Mouse (Mus musculus) gastrocnemius, postnatal 4 days (tissue): ENCODE results near the gene Emg1. TPM values are rescaled to one million over a fixed set of nuclear protein-coding genes. Genes with fewer than 3 reads are reported as not detected.
"Not testable (repeated sequence)": the region's sequence is repeated elsewhere in the genome, so short reads cannot be mapped to it uniquely, and the experiment has no call there.

Experiments
- DNase-seq, 2 experiments: peaks; one replicate each; pipeline ENCODE4 v3.0.0; 2021 to 2022; ENCODE audit warnings: low spot score in 2 of 2, mixed read lengths in 2 of 2
- total RNA-seq, 2 experiments: library from RNA; stranded (reverse); gene quantifications; 2 replicates each; pipeline ENCODE4 v1.2.3; 2021

Gene Emg1
- total RNA-seq, 2 experiments from 2014 or later: 71.0 to 82.6 TPM

DNA sequence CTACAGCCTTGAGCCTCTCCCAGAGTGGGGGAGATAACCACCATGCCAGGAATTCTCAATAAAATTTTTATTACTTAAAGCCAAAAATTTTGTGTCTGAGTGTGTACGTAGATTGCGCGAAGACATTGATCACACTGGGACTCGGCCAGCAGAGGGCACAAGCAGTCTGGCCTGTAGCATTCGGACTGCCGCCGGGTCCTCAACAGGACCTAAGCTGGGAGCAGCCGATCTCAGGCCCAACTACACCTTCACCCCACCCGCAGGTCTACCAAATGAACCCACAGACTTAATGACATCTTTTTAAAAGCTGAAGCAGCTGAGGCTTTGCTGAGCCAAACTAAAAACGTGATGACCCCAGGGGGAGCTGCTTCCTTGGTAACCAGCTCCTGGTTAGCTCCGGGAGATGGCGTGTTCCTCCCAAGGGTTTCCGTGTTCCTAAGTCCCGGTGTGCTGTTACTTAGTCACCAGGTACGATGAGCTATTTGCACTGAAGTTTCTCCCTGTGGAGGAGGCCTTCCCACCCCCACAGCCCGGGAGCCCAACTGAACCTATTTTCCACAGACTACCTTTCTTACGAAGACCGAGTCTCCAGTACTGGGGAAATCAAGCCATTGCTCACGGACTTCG is 5.0 kb upstream of the Emg1 start:
- no peak for DNase-seq

DNA sequence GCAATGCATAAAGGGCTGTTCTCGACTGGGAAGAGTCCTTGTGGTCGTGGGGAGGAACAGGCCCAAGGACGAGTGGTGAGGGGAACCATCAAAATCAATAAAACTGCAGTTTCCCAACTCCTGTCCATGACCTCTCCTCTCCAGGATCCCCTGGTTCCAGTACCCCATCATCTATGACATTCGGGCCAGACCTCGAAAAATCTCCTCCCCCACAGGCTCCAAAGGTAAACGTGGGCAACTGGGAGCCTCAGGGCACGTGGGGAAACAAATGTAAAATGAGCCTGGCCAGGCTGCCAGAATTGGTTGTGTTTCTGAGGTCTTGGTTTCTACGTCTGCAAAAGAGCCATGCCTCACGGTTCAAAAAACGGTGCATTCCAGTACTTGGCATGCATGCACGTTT is 940 bp upstream of the Emg1 start:
- DNase-seq: no peak

DNA sequence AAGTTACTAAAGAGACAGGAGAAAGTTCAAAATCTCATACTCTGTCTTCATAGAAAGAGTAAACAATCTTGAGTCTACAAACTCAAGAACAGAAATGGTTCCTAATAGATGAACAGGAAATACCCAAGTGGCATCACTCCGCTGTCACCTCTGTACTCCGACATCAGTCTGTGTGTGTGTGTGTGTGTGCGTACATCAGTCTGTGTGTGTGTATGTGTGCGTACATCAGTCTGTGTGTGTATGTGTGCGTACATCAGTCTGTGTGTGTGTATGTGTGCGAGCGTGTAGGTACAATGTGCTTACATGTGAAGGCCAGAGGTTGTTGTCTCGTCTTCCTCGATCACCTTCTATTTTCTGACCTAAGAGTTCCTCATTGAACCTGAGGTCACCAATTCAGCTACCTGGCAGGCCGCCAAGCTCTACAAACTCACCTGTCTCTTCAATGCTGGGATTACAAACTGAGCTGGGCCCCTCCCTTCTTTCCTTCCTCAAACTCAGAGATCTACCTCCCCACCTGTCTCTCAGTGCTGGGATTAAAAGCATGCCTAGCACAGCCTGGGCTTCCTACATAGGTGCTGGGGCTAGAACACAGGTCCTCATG is 3.6 kb downstream of the Emg1 start:
- no peak for DNase-seq

DNA sequence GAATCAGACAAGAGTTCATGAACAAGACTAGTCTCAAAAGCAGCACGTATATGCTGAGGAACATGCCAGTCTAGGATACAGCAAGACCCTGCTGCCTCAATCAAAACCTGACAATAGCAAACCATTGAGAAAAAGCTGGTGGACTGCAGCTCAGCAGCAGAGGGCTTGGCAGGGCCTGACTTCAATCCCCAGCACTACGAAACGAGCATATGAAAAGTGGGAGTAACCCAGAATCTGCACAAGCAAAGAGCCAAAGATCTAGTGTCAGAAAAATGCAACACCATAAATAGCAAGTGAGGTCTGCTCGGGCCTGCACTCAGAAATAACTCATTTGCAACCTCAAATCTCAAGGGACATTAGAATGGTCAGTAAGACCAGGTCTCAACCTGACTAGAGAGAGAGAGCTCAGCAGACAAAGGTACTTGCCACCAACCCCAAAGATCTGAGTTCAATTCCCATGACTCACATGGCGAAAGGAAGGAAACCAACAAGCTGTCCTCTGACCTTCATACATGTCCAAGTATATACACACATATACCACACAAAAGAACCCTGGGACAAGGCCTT is 5.8 kb downstream of the Emg1 start:
- no peak for DNase-seq

DNA sequence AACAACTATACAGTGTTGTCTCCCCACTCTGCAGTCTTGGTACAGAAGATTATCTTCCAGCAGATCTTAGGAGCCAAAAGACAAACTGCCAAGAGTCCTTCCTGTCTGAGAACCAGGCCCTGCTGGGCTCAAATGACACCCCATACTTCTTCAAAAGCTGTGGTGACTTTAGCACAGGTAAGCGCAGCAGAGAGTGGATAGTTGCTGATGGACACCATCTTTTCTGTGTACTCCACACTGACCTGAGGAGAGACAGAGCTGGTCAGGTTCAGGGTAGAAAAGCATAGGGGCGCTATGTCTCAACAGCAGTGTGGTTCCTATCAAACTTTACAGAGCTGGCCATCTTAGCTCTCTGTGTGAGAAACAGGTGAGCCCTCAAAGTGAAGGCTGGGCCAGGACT is 7.6 kb downstream of the Emg1 start:
- DNase-seq: no peak

DNA sequence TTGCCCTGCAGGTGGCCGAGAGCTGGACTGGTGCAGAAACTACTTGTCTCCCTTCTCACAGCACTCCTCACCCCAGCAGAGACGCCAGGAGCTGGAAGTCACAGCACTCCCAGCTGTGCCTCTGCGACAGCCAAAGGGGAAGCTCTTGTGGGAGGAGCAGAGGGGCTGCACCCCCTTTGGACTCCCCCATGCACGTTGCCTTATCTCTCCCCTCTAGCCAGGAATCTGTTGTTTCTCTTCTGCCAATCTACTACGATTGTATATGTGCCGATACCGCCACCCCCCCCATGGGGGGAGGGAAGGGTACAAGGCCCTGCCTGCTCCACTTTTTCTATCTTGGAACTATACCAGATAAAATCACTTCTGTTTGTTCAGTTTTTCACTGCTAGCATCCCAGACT is 8.2 kb downstream of the Emg1 start:
- peak in 1 of 2 experiments; percentile 15 for DNase-seq

DNA sequence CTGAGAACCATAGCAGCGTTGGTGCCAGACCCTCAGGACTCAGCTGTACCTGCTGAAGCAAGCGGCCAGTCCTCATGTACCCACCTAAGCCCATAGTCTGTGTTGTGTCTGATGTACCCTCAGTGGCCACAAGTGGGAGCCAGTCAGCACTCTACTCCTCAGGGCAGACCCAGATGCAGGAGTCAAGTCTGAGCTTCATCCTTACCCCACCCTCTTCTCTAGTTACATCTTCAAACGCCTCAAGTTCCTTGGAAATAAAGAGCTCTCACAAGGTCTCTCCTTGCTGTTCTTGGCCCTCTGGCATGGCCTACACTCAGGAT is 9.2 kb downstream of the Emg1 start:
- DNase-seq: peak; percentile 32 to 51

DNA sequence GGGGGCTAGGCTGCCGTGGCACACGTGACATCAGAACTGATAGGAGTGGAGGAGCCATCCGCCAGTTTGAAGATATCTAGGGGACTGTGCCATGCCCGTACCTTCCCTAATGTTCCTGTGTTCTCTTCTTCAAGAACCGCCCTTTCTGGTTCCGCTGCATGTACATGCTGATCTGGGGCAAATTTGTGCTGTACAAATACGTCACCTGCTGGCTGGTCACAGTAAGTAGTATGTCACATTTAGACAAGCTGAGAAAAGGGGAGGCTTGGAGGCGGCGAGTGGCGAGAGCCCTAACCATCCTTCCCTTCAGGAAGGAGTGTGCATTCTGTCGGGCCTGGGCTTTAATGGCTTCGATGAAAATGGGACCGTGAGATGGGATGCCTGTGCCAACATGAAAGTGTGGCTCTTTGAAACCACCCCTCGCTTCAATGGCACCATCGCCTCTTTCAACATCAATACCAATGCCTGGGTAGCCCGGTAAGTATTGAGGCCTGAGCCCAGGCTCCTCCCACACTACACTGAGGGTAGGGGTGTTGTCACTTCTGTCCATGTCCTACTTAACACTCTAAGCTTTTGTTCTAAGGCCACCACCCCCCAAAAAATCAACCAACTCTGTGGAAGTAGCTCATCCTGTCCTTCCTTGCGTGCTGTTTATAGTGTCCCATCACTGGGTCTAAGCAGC is 9.7 kb downstream of the Emg1 start:
- DNase-seq: no peak

DNA sequence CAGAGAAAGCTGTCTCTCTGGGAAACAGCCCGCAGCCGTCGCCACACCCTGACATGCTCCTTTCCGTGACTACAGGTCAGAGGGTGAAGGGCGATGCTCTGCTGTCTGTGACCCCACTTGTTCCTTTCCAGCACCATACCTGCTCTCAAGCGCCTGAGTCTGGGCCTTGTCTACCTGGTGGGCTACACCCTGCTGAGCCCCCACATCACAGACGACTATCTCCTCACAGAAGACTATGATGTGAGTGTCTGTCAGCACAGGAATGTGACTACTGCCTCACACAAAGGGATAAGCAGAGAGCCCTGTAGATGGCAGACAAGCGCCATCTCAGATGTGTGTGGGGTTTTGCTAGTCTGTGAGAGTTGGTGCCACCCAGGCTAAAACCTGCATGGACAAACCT is 10.6 kb downstream of the Emg1 start:
- DNase-seq: no peak

DNA sequence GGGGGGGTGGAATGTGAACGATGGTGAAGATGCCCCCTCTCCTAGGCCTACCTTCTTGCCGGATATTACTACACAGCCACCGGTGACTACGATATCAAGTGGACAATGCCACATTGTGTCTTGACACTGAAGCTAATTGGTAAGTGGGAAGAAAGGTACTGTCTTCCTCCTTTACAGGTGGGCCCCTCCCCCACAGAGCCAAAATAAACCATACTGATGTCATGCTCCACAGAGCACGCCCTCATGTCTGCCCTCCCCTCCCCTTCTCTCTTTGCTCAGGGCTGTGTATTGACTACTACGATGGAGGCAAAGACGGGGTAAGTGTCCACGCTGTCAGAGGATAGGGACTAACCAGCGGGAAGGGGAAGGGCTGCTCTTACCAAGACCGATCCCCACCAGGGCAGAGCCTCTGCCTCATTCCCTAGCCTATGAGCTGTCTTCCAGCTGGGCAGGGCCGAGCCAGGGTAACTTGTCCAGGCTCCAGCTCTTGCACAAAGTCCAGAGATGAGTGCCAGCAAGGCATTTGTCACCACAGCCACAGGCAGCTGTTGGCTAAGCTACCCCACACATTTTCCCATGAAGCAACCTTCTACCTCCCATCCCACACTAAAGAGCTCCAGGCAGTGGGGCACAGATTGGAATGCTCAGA is 11.9 kb downstream of the Emg1 start:
- DNase-seq: peak in 1 of 2 experiments; percentile 64

DNA sequence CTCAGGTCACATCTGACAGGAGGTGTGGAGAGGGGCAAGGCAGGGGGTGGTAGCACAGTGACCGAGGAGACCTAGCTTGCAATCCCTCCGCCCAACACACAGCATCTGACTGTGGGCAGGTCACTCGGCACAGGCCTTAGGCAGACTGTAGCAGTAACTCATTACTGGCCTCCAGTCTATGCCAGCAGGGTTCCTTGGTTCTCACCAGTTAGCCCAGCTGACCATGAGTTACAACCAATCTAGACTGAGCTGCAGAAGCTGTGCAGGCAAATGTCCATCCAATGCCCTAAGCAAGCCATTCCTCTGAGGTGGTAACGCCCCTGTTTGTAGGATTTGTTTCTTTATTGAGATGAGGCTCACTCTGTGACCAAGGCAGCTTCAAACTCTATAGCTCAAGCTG is 12.6 kb downstream of the Emg1 start:
- DNase-seq: no peak

DNA sequence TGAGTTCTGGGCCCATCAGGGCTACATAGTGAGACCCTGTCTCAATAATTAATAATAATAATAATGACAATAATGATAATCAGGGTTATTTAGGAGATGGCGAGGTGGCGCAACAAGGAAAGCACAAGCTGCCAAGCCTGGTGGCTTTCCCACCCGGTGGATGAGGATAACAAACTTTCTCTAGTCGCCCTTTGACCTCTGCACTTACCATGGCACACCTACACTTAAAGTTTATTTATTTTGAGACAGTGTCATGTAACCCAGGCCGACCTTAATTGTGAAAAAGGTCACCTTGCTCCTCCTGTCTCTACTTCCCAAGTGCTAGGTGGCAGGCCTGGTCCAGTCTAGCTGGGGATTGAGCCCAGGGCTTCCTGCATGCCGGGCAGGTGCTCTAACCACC is 13.2 kb downstream of the Emg1 start:
- no peak for DNase-seq

DNA sequence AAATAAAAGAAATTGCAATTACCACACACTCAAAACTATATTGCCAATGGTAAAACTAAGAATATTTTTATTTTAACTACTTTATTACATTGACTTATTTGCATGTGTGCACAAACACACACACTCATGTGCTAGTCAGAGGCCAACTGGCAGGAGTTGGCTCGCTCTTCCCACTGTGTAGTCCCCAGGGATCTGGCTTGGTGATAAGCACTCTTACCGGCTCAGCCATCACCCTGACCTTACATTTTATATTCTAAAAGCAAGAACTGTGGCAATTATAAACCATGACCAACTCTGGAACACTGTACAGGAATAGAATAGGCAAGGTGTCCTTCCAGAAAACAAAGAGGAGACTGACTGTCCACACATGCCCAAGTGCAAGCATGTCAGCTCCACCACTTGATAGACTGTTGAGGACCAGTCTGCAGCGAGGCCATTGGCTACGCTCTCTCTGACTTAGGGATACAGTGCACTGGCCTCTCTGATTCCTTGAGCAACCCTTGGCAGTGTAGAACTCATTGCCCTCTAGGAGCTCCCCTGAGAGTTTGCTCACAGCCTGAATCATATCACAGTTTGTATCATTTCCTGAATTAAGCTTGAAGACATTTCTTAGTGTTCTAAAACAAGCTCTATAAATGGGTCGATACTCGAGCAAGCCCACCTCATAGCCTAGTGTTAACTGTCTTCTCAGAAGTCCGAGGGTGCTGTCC is 15.4 kb downstream of the Emg1 start:
- DNase-seq: no peak

DNA sequence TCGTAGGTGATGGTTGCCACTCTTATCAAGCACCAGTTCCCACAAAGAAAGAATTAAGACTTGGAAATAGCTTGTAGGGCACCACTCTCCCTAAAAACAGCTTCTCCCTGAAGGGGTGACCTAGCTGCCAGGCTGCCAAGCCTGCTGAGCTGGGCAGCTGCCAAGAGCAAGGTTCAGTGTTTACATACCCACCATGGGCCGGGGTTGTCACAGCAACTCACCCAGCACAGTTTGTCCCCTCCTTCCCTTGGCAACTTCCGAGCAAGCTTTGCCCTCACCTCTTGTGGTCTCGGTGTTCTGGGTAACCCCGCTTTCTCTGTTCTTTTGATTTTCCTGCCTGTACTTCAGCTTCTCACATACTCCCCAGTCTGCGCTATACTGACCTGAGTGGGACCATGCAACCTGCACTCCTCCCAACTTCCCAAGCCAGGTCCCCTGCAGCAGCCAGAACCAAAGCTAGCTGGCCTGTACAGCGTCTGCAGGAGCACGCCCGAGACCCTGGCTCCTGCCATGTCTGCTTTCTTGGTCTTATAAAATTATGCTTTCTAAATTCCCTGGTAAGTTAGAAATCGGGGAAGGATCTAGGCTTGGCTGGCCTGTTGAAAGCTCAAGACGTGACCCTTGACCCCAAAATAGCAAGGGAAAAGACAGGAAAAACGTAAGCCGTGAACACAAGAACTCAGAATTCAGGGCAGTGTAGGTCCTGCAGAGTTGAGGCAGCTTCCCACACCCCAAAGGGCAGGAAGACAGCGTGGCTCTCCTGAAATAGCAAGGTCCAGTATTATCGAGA is 17.6 kb downstream of the Emg1 start:
- no peak for DNase-seq

DNA sequence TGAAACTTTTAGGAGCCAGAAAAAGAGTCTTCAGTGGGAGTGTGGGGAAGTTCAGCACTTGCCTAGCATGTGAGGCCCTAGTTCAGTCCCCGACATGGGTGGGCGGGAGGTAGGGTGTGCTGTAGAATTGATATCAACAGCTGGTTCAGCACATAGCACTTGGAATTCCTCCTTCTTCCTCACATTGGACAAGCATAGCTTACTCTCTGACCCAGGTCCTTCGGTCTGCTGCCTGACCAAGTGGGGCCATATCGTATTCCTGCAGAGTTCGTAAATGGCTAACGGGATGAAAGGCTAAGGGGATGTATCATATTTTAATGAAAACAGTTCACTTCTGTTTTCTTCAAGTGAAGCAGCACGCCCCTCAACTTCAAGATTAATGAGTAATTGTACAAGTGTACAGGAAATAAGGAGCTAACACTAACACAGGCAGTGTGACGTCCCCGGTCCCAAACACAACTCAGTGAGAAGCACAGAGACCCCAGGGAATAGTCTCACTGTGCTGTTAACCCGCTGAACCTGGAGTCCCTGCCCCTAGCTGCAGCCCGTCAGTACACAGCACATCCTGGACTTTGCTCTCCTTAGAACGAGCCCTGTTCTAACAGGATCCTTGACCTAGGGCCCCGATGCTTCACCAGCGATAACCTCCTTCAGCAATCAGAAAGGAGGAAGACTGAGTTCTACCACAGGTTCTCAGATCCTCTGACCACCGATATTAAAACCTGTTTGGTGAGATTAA is 18.6 kb downstream of the Emg1 start:
- no peak for DNase-seq

DNA sequence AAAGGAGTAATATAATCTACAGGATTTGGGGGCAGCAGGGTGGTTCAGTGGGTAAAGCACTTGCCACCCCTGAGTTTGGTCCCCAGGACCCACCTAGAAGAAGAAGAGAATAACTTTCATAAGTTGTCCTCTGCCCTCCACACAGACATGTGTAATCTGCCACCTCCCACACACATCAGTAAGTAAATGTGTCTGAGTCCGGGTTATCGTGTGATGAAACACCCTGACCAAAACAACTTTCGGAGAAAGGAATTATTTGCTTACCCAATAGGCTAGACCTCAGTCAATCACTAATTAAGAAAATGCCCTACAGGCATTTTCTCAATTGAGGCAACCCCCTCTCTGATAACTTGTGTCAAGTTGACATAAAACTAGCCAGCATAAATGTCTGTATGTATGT is 21.5 kb downstream of the Emg1 start:
- no peak for DNase-seq

DNA sequence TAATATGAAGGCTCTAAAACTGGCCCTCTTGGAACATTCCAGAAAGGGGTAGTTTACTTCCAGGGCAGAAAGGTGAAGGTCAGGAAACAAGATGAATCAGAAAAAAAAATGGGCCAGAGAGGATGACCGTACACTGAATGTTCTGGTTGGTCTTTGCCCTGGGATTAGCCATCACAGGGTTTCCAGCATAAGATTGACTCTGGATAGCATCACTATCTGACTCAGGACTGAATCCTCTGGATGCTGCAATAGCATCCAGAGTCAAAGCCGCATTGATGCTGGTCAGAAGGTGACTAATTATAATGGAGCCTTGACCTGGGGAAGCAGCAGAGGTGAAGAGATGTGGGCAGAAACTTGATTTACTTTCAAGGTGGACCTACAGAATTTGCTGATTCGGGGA is 23.0 kb downstream of the Emg1 start:
- no peak for DNase-seq

DNA sequence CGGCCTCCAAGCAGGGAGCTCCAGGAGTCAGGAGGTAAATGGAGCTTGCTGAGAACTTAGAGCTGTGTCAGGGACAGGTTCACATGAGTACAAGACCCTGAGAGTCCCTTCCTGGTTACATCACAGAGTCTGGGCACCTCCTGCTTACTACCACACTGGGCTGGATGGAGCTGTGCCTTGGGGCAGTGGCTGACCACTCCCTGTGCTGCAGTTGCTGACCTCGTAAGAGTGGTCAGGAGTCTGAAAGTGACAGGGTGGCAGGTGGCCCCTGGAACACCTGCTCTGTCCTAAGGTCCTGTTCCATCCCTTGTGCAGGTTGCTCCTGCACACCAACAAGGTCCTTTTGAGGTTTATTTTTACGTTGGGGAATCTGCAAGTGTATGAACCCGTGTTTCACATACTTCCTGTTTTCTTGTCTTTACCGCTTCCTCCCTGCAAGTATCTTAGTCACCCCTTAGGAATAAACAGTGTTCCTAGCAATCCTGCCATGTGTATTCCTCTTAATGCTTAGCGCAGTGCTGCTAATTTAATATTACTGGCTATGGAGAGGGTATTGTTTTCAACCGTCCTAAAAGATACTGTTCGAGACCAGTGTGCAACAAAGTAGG is 23.7 kb downstream of the Emg1 start:
- DNase-seq: no peak

DNA sequence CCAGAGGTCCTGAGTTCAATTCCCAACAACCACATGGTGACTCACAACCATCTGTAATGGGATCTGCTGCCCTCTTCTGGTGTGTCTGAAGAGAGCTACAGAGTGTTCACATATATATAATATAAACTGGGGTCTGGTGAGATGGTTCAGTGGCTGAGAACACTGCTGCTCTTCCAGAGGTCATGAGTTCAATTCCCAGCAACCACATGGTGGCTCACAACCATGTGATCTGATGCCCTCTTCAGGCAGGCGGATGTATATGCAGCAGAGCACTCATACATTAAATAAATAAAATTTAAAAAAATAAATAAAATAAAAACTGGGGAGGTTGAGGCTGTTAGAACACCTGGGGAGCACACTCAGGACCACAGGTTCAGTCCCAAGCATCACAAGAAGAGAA is 25.3 kb downstream of the Emg1 start:
- not testable (repeated sequence) for DNase-seq
